Comparison of ENCODE assay signal across 16 mouse cellular contexts in the genomic region with DNA sequence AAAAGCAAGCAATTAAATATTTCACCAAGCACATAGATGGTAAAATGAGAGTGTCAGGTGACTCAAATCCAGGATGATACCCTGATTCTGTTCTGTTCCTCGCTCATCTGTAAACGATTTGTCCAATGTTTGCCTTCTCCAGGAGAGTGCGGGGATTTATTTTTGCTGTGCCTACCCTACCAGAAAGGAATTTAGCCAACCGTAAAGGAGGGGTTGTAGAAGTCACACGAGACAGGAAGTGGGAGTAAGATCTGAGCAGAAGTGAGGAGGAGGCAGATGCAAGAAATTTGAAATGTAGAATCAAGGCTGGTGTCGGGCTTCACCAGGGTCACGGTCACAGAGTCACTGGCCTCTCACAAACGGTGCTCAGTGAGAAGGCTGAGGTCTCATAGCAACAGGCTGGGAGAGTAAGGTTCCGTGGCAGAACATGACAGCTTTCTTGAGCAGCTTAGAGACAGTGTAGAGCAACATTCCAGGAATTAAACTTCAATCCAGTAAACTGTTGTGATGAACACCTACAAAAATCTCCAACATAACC.
"Had no signal": no experiment of that assay in that cellular context is flagged by ENCODE, and none has a peak within 500 bp of the region (broad histone marks: within the 10 kb centered on the region; RNA-seq: fewer than 3 reads in every experiment).

No protein-coding gene starts in this region.

- H3K4me2 ChIP-seq: limb, embryonic 13.5 days; liver, embryonic 11.5 days; liver, embryonic 15.5 days; neural tube, embryonic 15.5 days had no signal

- ATAC-seq: intestine, postnatal 0 days; lung, postnatal 0 days had no signal

- H3K36me3 ChIP-seq: limb, embryonic 13.5 days; liver, embryonic 15.5 days; midbrain, embryonic 10.5 days; neural tube, embryonic 15.5 days had no signal

- H3K4me1 ChIP-seq: liver, embryonic 15.5 days had no signal

- H3K9me3 ChIP-seq: limb, embryonic 13.5 days; liver, embryonic 15.5 days; midbrain, embryonic 10.5 days; neural tube, embryonic 15.5 days had no signal

- DNase-seq: kidney, postnatal 25 days; left cerebral cortex, postnatal 4 days; lung, adult 2 months; lung, postnatal 36 days; midbrain, embryonic 14.5 days; thymus, postnatal 4 days had no signal

- H3K9ac ChIP-seq: limb, embryonic 13.5 days; liver, embryonic 15.5 days; neural tube, embryonic 15.5 days had no signal

- H3K27ac ChIP-seq: layer of hippocampus, adult 2 months; limb, embryonic 13.5 days; liver, embryonic 15.5 days; midbrain, embryonic 10.5 days; neural tube, embryonic 15.5 days; stomach, postnatal 0 days had no signal

- H3K27me3 ChIP-seq: limb, embryonic 13.5 days; liver, embryonic 15.5 days; neural tube, embryonic 15.5 days had no signal

- H3K4me3 ChIP-seq: layer of hippocampus, adult 2 months; limb, embryonic 13.5 days; liver, embryonic 15.5 days; midbrain, embryonic 10.5 days; myocyte; neural tube, embryonic 15.5 days had no signal
